22 mouse cellular contexts compared by ENCODE assay signal in genomic region chr5:147471163-147471562, GRCm38 (mm10). TPM values are rescaled to one million over a fixed set of nuclear protein-coding genes. Genes with fewer than 3 reads are reported as not detected.
DNase-seq lines count a peak whose midpoint lies in the region; ATAC-seq and TF ChIP-seq lines count a peak whose summit lies in the region.
"Had no signal": no experiment of that assay in that cellular context is flagged by ENCODE, and none has a peak within 500 bp of the region (broad histone marks: within the 10 kb centered on the region; RNA-seq: fewer than 3 reads in every experiment).

No protein-coding gene starts in this region.

- no peaks in the 10 kb centered on the region for H3K9me3 ChIP-seq in liver, embryonic 12.5 days (replicated peaks)
- no peaks in the 10 kb centered on the region for H3K9me3 ChIP-seq in liver, postnatal 0 days (ENCODE audit: low read length)
- H3K9me3 ChIP-seq: embryonic facial prominence, embryonic 15.5 days; heart, embryonic 10.5 days; hindbrain, embryonic 13.5 days; liver, embryonic 13.5 days; neural tube, embryonic 15.5 days had no signal

- H3K4me3 ChIP-seq in liver, embryonic 12.5 days: no peak overlapping the region
- no peak overlapping the region for H3K4me3 ChIP-seq in liver, postnatal 0 days (ENCODE audit: low read depth, low read length)
- H3K4me3 ChIP-seq: embryonic facial prominence, embryonic 15.5 days; heart, embryonic 10.5 days; hindbrain, embryonic 13.5 days; liver, embryonic 13.5 days; neural tube, embryonic 15.5 days had no signal

- no peak for TF ChIP-seq CTCF in liver, postnatal 0 days (IDR thresholded peaks at IDR 0.05; ENCODE audit: low read depth)

- no peak overlapping the region for H3K9ac ChIP-seq in liver, embryonic 12.5 days
- no peak overlapping the region for H3K9ac ChIP-seq in liver, postnatal 0 days (replicated peaks)
- H3K9ac ChIP-seq: embryonic facial prominence, embryonic 15.5 days; hindbrain, embryonic 13.5 days; liver, embryonic 13.5 days; neural tube, embryonic 15.5 days had no signal

- peaks cover 37% of the 10 kb centered on the region for H3K36me3 ChIP-seq in liver, embryonic 12.5 days
- peaks cover 16% of the 10 kb centered on the region for H3K36me3 ChIP-seq in liver, postnatal 0 days (replicated peaks; ENCODE audit: insufficient read depth, low read length)
- H3K36me3 ChIP-seq in splenic B cell, adult 2 months (ENCODE audit: control insufficient read depth, insufficient read depth, low read length, poor library complexity, severe bottlenecking): no peaks in the 10 kb centered on the region; the same call in 1 of the 2 replicates
- H3K36me3 ChIP-seq: neural tube, embryonic 15.5 days had no signal

- H3K4me2 ChIP-seq in liver, embryonic 12.5 days: no peak overlapping the region
- H3K4me2 ChIP-seq in liver, postnatal 0 days (ENCODE audit: low read depth, low read length): no peak overlapping the region
- H3K4me2 ChIP-seq: embryonic facial prominence, embryonic 15.5 days; hindbrain, embryonic 13.5 days; liver, embryonic 13.5 days; midbrain, embryonic 11.5 days; neural tube, embryonic 15.5 days had no signal

- no peak for TF ChIP-seq EP300 in liver, postnatal 0 days (IDR thresholded peaks at IDR 0.05; ENCODE audit: low read depth)

- 73% methylated on average over 5 of the region's 5 CpGs for WGBS in liver, embryonic 12.5 days (ENCODE audit: insufficient replicate concordance)
- 66% methylated on average over 5 of the region's 5 CpGs for WGBS in liver, postnatal 0 days (ENCODE audit: insufficient replicate concordance)

- 0 out of 2 replicates have a peak overlapping the region, but pooled peaks have one; percentile 10 for H3K27ac ChIP-seq in liver, embryonic 12.5 days
- peak overlapping the region; percentile 34 for H3K27ac ChIP-seq in liver, postnatal 0 days (ENCODE audit: low read depth)
- H3K27ac ChIP-seq: embryonic facial prominence, embryonic 15.5 days; heart, embryonic 10.5 days; hindbrain, embryonic 13.5 days; liver, embryonic 13.5 days; neural tube, embryonic 15.5 days had no signal

- ATAC-seq in liver, embryonic 12.5 days: no peak
- ATAC-seq in liver, postnatal 0 days: no peak
- ATAC-seq: CD4-positive, CD25-positive, alpha-beta regulatory T cell, adult 4 months; forebrain, embryonic 14.5 days had no signal

- intact Hi-C loops in heart, postnatal 36 days (cut with DNase I): no loop called here

- no peak for DNase-seq in liver
- DNase-seq in MEL-GATA-1-ER (ENCODE audit: extremely low read depth, low read depth): peak; percentile 47
- DNase-seq in liver, postnatal 0 days: no peak
- peak; percentile 48 for DNase-seq in splenic B cell, adult 2 months (ENCODE audit: low read depth, low spot score)
- no peak for DNase-seq in heart, postnatal 36 days
- DNase-seq in kidney, postnatal 10 days: no peak
- DNase-seq: adrenal gland, adult 2 months; cerebellum, adult 8-10 months; kidney, adult 18-20 months; liver, embryonic 13.5 days; lung, postnatal 4 days; right cerebral cortex, postnatal 14 days; thymus, adult 18-20 months; thymus, postnatal 36 days had no signal

- H3K4me1 ChIP-seq in liver, embryonic 12.5 days: peaks cover 22% of the 10 kb centered on the region
- H3K4me1 ChIP-seq in liver, postnatal 0 days (ENCODE audit: insufficient read depth): peaks cover 13% of the 10 kb centered on the region
- H3K4me1 ChIP-seq: embryonic facial prominence, embryonic 15.5 days had no signal

- no peaks in the 10 kb centered on the region for H3K27me3 ChIP-seq in liver, embryonic 12.5 days (replicated peaks)
- no peaks in the 10 kb centered on the region for H3K27me3 ChIP-seq in liver, postnatal 0 days (ENCODE audit: insufficient read depth, low read length)
- H3K27me3 ChIP-seq in splenic B cell, adult 2 months (ENCODE audit: control insufficient read depth, insufficient read depth, low read length, poor library complexity, severe bottlenecking): no peaks in the 10 kb centered on the region
- H3K27me3 ChIP-seq: embryonic facial prominence, embryonic 15.5 days; hindbrain, embryonic 13.5 days; liver, embryonic 13.5 days; neural tube, embryonic 15.5 days had no signal

RNA-seq across cellular contexts. Expression of gene Pan3, which starts 41.2 kb away (rescaled TPM):
- polyA plus RNA-seq in liver, embryonic 12.5 days (2016; fragmentation: Nextera tagmentation; extraction: Ambion mirVana): 43.9 and 45.9 TPM in 2 replicates
- polyA plus RNA-seq in liver, postnatal 0 days (2015; fragmentation: Nextera tagmentation; extraction: Ambion mirVana): 25.2 and 29.9 TPM in 2 replicates
- 10 to 100 TPM; 26.8 to 36.1 TPM for total RNA-seq in heart, postnatal 36 days (2021)

Comparison
In these comparisons a context has a peak if more than half of its experiments do, and no peak if none do; other contexts are left out.
1. DNase-seq: peak in MEL-GATA-1-ER (single experiment) and splenic B cell, adult 2 months (single experiment); none in liver (single experiment), liver, postnatal 0 days (single experiment), heart, postnatal 36 days (0 of 2) and kidney, postnatal 10 days (single experiment).